Mouse (Mus musculus) CD4-positive helper T cell, adult 2 months (primary cell): ENCODE measurements around the gene Psmc5.
A peak's percentile ranks its signal among the peaks of the same experiment; 100 is the strongest.

Source experiments
- DNase-seq: peaks from one replicate; pipeline ENCODE4 v3.0.0-alpha.2; 2012; ENCODE audit warnings: low read depth, missing footprints, low spot score

Psmc5 gene

DNA sequence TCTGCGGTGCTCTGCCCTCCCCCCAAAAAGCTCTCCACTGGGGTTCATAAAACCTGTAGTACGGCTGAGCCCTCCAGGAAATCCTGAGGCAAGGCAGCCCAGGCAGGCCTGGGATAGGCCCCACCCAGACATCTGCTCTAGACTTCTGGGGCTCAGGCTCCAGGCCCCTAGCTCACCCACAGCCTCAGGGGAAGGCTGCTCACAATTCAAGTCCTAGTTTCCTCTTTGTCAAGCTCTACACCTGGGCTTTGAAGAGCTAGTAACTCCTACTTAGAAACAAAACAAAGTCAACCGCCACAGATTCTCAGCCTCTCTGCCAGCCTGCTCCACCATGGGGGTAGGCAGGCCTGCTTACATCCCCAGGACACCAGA is 13.1 kb downstream of the Psmc5 start:
- DNase-seq = peak; percentile 56

GRCm38 (mm10) chr11:106271131-106271793 is 15.3 kb downstream of the Psmc5 start:
- DNase-seq = no peak

DNA sequence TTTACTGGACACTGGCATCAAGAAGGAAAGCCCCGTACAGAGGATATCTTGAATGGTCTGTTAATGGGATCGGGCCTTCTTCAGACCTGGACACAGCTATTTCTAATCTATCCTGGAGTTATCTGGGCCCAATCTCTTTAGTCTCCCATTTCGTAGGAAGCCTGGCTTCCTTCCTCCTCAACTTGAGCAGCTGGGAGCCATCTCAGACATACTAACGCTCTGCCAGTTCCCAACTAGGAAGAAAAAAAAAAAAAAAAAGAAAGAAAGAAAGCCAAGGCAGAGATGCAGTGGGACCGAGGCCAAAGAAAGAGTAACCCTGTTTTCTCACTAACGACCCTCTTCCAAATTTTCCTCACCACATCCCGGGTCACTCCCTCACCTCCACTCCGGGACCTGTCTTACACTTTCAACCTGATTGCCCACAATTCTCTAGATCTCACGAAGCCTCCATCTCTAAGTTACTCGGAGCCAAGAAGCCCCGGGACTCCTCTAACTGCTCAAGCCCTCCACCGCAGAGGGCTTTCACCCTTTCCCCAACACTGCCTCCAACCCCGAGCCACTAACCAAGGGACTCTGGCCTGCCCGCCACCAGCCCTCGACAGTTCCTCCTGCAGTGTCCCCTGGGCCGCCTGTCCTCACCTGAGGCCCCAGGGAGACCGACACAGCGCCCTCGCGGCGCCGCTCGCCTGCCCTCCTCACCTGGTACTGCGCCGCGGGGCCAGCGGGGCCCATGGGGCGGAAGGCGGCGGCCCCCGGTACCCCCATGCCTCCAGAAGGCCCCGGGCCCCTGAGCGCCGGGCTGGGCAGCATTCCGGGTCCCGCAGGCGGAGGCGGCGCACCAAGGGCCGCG is 16.1 kb downstream of the Psmc5 start:
- no peak for DNase-seq

DNA sequence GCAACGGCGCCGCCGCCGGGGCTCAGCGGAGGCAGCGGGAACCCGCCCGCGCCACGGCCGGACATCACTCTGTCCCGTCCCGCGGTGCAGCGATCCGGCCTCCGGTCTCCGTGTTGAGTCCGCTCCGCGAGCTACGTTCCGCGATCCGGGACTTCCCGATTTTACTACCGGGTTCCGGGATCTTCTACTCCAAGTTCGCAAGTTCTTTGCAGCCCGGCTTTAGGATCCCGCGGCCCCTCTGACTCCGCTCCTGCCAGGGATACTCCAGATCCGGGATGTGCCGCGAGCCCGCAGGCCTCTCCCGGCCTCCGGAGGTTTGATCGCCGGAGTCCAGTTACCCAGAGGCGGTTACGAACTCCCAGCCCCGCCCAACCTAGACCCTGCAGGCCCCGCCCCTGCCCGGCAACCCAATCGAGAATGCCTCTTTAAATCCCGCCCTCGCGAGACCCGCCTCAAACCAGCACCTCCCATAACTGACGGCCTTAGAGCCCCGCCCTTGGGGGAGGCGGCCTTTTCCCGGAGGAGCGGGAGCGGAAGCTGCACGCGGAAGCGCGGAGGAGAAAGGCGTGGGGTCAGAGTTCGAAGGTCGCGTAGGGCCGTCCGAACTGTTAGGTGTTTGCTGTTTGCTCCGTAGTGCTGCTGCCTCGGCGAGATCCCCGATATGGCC is 16.8 kb downstream of the Psmc5 start, which contains the start of gene Smarcd2:
Gene Smarcd2, minus strand, starts transcription at position 329 of the 667 bp plus-strand sequence.
- DNase-seq = peak; percentile 97

- DNase-seq = no peak
Observed at GRCm38 (mm10) chr11:106273311-106273684, 17.3 kb downstream of the Psmc5 start.

DNA sequence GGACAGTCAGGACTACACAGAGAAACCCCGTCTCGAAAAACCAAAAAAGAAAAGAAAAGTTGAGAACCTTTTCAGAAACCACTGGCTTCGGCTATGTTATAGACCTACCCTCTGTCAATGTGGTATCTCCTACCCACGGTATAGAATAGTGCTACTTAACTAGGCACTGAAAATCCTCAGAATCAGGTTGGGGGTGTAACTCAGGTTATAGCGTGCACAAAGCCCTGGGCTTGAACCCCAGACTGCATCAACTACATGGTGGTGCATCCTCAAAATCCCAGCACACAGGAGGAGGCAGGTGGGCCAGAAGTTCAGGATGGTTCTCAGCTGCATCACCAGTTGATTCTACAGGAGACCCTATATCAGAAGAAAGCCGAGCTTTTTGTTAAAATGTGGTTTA is 17.9 kb downstream of the Psmc5 start:
- DNase-seq = no peak

- DNase-seq = no peak
Observed at GRCm38 (mm10) chr11:106274374-106274773, 18.4 kb downstream of the Psmc5 start.

- no peak for DNase-seq
Observed at GRCm38 (mm10) chr11:106274971-106275411, 19.0 kb downstream of the Psmc5 start.

DNA sequence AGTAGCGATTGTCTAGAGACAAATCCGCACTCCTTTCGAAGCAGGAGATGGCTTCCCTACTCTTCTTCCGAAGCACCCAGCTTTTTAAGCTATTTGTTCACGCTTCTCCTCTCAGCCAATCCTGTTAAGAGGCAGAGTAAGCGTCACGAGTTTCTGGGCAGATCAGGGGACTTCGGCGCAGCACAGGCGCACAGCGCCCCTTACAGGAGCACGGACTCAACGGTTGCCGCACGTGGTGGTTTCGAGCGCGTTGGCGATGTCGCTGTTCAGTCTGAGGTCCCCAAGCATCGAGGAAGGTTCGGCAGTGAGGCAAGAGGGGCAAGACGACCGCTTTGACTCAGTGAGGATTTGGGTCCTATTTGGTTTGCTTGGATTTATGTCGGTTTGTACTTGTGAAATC is 20.5 kb downstream of the Psmc5 start, which contains the start of gene Tcam1:
Gene Tcam1, plus strand, starts transcription at position 219 of the 400 bp plus-strand sequence.
- DNase-seq = peak; percentile 95

- DNase-seq = no peak
Observed at GRCm38 (mm10) chr11:106282452-106282851, 26.5 kb downstream of the Psmc5 start.

DNA sequence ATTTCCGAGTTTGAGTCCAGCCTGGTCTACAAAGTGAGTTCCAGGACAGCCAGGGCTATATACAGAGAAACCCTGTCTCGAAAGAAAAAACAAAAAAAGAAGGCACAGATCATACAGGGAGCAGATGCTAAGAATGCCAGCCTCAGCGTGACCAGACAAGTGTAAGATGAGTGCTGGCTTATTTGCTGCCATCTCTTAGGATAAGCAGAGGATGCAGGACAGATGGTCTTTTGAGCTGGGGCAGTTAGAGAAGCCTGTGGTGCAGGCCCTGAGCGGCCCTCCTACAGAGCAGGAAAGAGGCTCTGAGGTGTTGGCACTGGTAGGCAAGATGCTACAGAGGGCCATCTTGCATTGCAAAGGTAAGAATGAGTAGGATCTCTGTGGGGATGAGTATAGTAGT is 27.4 kb downstream of the Psmc5 start:
- no peak for DNase-seq

DNA sequence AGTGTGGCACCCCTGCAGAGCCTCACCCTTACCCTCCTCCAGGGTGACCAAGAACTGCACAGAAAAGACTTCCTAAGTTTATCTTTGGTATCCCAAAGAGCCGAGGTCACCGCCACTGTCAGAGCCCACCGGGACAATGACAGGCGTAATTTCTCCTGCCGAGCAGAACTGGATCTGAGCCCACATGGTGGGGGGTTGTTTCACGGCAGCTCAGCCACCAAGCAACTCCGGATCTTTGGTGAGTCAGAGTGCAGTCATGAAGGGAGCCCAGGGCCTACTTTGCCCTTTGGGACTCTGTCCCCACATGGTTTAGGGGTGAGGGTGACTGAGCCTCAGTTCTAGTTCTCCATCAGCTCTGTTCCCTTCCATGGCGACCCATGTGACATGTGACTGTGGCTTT is 28.2 kb downstream of the Psmc5 start:
- DNase-seq = no peak

- DNase-seq = no peak
Observed at GRCm38 (mm10) chr11:106286206-106286605, 30.3 kb downstream of the Psmc5 start.

DNA sequence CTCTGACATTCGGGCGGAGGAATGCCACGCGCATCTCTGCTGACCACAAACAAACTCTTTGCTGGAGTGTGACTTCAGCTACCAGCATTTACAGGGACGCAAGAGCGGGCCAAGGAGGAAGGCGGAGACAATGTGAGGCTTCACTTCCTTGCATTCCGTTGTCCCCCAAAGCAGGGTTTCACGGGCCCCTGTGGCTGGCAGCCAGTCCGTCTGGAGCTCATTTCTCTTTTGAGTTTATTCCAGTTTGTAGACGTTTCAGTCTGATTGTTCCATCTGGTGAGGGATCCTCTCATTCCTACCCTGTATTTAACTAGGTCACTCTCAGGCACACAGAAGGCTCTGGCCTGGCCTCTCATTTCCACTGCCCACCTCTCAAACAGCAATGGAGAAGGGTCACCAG is 31.0 kb downstream of the Psmc5 start:
- DNase-seq = no peak

GRCm38 (mm10) chr11:106289369-106289768 is 33.4 kb downstream of the Psmc5 start:
- DNase-seq = no peak

- no peak for DNase-seq
Observed at GRCm38 (mm10) chr11:106290376-106290775, 34.4 kb downstream of the Psmc5 start.

DNA sequence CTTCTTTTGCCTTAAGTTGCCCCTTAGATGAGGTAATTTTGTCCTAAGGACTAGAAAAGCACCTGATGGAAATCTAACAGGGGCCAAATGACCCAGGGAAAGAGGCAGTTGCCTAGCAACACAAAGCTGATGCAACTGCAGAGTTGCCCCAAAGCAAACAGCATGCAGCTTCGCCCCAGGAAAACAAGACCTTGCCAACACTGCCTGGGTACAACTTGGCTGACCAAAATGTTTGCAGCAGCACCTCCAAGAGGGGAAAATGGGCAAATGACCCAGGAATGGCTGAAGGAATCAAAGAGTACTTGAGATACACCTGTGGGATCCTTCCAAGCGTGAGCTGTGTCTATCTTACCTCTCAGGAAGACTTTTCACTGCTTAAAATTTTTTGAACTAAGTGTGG is 35.9 kb downstream of the Psmc5 start:
- DNase-seq = no peak

GRCm38 (mm10) chr11:106301765-106302164 is 45.8 kb downstream of the Psmc5 start, which contains the start of gene Gh:
TSS of gene Gh (minus strand) at chr11:106301865.
- DNase-seq = no peak

GRCm38 (mm10) chr11:106302634-106303033 is 46.7 kb downstream of the Psmc5 start:
- peak; percentile 78 for DNase-seq

GRCm38 (mm10) chr11:106305348-106306064 is 49.6 kb downstream of the Psmc5 start:
- DNase-seq = no peak

- DNase-seq = no peak
Observed at GRCm38 (mm10) chr11:106306065-106306385, 50.1 kb downstream of the Psmc5 start.

GRCm38 (mm10) chr11:106306758-106307157 is 50.8 kb downstream of the Psmc5 start:
- no peak for DNase-seq
